Mouse (Mus musculus) hindbrain, embryonic 13.5 days (tissue): ENCODE measurements around the gene Dnajc9. TPM values are rescaled to one million over a fixed set of nuclear protein-coding genes. Genes with fewer than 3 reads are reported as not detected.
A peak's percentile ranks its signal among the peaks of the same experiment; 100 is the strongest.

ENCODE experiments used
- ATAC-seq: fragments of 200-750 bp; cut with Nextera tagmentation; 2 replicates; pipeline ENCODE4 v1.8.0; 2017; ENCODE audit warnings: moderate TSS enrichment; ENCODE audit not compliant: low FRiP score
- H3K27ac ChIP-seq: fragments of 300-500 bp; sonication (generic); 2 replicates; pipeline ENCODE4 v1.5.1; 2015; ENCODE audit warnings: inconsistent platforms, mild to moderate bottlenecking, moderate library complexity
- H3K27me3 ChIP-seq: fragments of 300-500 bp; sonication (generic); 2 replicates; pipeline ENCODE4 v1.6.1; 2015; ENCODE audit warnings: mild to moderate bottlenecking, inconsistent platforms
- H3K36me3 ChIP-seq: fragments of 300-500 bp; sonication (generic); 2 replicates; pipeline ENCODE4 v1.6.1; 2015; ENCODE audit warnings: mild to moderate bottlenecking, inconsistent platforms
- H3K4me1 ChIP-seq: fragments of 300-500 bp; sonication (generic); replicated peaks from 2 replicates; pipeline ENCODE4 v1.6.1; 2015; ENCODE audit warnings: inconsistent platforms
- H3K4me2 ChIP-seq: fragments of 300-500 bp; sonication (generic); 2 replicates; pipeline ENCODE4 v1.6.1; 2015; ENCODE audit warnings: inconsistent platforms, mild to moderate bottlenecking, moderate library complexity
- H3K4me3 ChIP-seq: fragments of 300-500 bp; sonication (generic); 2 replicates; pipeline ENCODE4 v1.5.1; 2015; ENCODE audit warnings: mild to moderate bottlenecking, inconsistent platforms
- H3K9ac ChIP-seq: fragments of 300-500 bp; sonication (generic); 2 replicates; pipeline ENCODE4 v1.6.1; 2015; ENCODE audit warnings: mild to moderate bottlenecking, inconsistent platforms
- H3K9me3 ChIP-seq: fragments of 300-500 bp; sonication (generic); 2 replicates; pipeline ENCODE4 v1.6.1; 2016; ENCODE audit warnings: inconsistent platforms
- WGBS: fragments of 180-500 bp; shearing (Covaris S2); methylation state at CpG from one replicate; pipeline ENCODE4 v1.1.7; 2015; 5-methylcytosine and 5-hydroxymethylcytosine counted together
- polyA plus RNA-seq: library from polyadenylated mRNA; unstranded; fragments of >200 nt; fragmentation: Nextera tagmentation; extraction: Ambion mirVana; gene quantifications from 2 replicates; pipeline ENCODE4 v1.2.1, GENCODE M21; 2015

Gene Dnajc9
- polyA plus RNA-seq, result 125 and 126 TPM in 2 replicates

DNA sequence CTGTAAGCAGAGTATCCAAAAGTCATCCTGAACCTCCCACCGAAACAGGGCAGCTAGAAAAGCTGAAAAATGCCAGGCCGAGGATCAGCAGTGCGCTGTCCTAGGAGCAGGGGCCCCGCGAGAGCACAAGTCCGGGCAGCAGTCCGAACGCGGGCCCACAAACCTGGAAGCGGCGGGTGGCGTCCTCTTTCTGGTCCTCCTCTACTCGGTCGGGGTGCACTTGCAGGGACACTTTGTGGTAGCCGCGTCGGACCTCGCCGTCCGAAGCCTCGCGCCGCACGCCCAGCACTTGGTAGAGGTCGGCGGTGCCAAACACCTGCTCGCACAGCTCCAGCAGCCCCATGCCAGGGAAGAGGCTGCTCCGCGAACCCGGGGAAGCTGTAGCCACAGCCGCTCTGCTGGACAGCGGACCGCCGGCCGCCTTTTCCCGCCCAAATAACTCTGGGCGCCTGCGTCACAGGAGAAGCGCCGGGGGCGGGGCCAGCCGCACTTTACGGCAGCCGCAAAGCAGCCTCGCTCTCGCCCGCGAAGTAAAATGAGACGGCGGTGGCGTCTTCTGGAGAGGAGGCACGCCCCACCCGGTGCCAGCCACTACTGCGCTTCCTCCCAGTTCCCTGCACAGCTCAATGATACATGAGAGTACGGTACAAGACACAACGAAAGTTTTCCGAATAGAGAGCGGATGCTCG is at the start of gene Dnajc9:
Gene Dnajc9 (minus strand): TSS at position 470 of the 689 bp plus-strand sequence.
- peak; percentile 73 for ATAC-seq
- peak within 1 kb of the TSS; percentile 81 for H3K4me2 ChIP-seq
- peak within 1 kb of the TSS; percentile 68 for H3K4me3 ChIP-seq
- H3K9ac ChIP-seq, result peak within 1 kb of the TSS; percentile 79
- no peaks in the 10 kb centered on the region for H3K9me3 ChIP-seq
- no peaks in the 10 kb centered on the region for H3K27me3 ChIP-seq
- peaks cover 37% of the 10 kb centered on the region for H3K36me3 ChIP-seq
- H3K4me1 ChIP-seq, result peaks cover 45% of the 10 kb centered on the region
- WGBS, result under 1% methylated on average over 59 of the region's 59 CpGs
- peak within 1 kb of the TSS; percentile 87 for H3K27ac ChIP-seq

DNA sequence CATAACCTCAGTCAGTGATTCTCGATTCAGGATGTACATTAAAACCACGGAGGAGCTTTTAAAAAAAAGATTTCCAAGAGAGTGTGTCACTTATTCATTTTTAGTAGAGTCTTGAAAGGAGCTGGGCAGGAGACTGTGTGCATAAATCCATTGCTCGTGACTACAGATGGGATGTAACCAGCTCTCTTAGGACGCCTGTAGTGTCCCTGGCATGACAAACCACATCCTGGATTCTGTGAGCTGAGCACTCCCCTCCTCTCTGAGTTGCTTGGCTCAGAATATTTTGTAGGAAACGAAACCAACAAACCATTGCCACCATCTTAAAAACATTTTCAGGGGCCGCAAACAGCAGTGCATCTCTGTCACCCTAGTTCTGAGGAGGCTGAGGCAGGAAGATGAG is 48.3 kb upstream of the Dnajc9 start:
- Histone ChIP-seq H3K9me3 (no peaks in the 10 kb centered on the region), H3K27ac (no peak overlapping the region), H3K9ac (no peak overlapping the region), H3K4me2 (no peak overlapping the region), H3K4me1 (no peaks in the 10 kb centered on the region), H3K36me3 (no peaks in the 10 kb centered on the region), H3K27me3 (no peaks in the 10 kb centered on the region), H3K4me3 (no peak overlapping the region)
- no peak for ATAC-seq
- WGBS, result 71% methylated on average over 6 of the region's 6 CpGs

DNA sequence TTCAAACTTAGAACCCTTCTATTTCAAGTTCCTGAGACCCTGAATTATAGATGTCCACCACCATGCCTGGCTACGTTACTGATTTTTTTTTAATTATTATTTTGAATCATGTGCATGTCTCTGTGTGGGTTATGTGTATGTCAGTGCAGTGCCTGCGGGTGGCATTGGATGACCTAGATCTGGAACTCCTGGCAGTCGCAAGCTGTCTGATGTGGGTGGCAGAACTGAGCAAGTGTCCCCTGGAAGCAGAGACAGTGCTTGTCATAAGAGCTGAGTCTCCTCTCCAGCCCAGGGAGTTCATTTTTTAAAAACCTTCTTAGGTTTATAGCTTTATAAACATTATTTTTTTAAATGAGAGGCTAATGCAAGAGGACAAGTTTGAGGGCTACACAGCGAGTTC is 43.7 kb upstream of the Dnajc9 start:
- no peaks in the 10 kb centered on the region for H3K9me3 ChIP-seq
- no peaks in the 10 kb centered on the region for H3K27me3 ChIP-seq
- WGBS, result 86% methylated on average over 4 of the region's 4 CpGs
- H3K36me3 ChIP-seq, result no peaks in the 10 kb centered on the region
- no peaks in the 10 kb centered on the region for H3K4me1 ChIP-seq
- no peak overlapping the region for H3K4me2 ChIP-seq
- H3K9ac ChIP-seq, result no peak overlapping the region
- no peak overlapping the region for H3K27ac ChIP-seq
- H3K4me3 ChIP-seq, result no peak overlapping the region
- ATAC-seq, result no peak

DNA sequence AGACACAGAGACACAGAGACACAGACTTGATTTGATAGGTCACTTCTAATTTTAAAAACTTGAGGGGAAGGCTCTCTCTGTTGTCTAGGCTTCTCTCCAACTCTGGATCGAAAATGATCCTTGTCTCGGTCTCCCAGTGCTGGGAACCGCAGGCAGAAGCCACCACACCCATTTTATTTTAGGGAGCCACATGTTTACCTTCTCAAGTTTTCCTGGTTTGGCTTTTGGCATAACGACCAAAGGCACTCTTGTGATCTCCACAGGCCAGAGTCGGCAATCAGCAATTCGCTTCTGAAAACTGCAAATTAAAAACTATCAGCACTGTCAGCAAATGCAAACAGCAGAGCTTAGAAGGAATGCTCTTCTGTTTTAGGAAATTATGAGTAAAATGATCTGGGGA is 43.0 kb upstream of the Dnajc9 start:
- H3K27ac ChIP-seq, result no peak overlapping the region
- H3K4me2 ChIP-seq, result no peak overlapping the region
- no peaks in the 10 kb centered on the region for H3K36me3 ChIP-seq
- 89% methylated on average over 6 of the region's 6 CpGs for WGBS
- H3K4me3 ChIP-seq, result no peak overlapping the region
- ATAC-seq, result no peak
- H3K9me3 ChIP-seq, result no peaks in the 10 kb centered on the region
- no peaks in the 10 kb centered on the region for H3K27me3 ChIP-seq
- no peak overlapping the region for H3K9ac ChIP-seq
- H3K4me1 ChIP-seq, result no peaks in the 10 kb centered on the region

DNA sequence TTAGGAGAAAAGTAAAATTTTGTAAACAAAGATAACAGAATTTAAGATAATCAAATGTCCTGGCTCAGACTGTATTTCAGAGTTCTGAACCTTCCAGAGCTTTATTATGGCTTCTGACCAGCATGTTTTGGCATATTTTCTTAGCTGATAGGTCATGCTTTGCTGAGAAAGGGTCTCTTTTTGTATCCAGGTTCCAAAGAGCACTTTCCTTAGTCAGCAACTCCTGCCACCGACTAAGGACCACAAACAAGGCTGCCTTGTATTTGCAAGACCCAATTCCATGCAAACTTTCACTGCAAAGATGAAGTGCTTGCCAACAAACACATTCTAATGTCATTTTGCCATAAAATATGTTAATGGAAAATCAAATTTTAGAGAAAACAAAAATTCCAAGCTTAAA is 41.1 kb upstream of the Dnajc9 start:
- no peak overlapping the region for H3K4me3 ChIP-seq
- H3K4me1 ChIP-seq, result no peaks in the 10 kb centered on the region
- H3K36me3 ChIP-seq, result no peaks in the 10 kb centered on the region
- no peaks in the 10 kb centered on the region for H3K9me3 ChIP-seq
- ATAC-seq, result no peak
- no peak overlapping the region for H3K27ac ChIP-seq
- H3K9ac ChIP-seq, result no peak overlapping the region
- WGBS, result 56% methylated on average over 1 of the region's 1 CpGs
- H3K4me2 ChIP-seq, result no peak overlapping the region
- H3K27me3 ChIP-seq, result no peaks in the 10 kb centered on the region

DNA sequence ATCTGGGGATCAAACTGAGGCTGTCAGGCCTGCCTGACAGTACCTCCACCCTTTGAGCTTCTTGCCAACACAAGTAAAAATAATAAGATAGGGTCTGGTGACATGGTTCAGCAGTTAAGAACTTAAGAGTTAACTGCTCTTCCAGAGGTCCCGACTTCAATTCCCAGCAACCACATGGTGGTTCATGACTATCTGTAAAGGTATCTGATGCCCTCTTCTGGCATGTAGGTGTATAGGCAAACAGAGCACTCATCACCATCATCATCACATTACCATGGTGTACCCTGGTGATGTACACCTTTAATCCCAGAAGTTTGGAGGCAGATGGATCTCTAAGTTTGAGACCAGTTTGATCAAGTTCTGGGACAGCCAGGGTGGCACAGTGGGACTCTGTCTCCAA is 39.9 kb upstream of the Dnajc9 start:
- H3K27ac ChIP-seq, result no peak overlapping the region
- ATAC-seq, result no peak
- no peak overlapping the region for H3K4me3 ChIP-seq
- no peaks in the 10 kb centered on the region for H3K27me3 ChIP-seq
- H3K9me3 ChIP-seq, result no peaks in the 10 kb centered on the region
- H3K9ac ChIP-seq, result no peak overlapping the region
- H3K4me2 ChIP-seq, result no peak overlapping the region
- no peaks in the 10 kb centered on the region for H3K4me1 ChIP-seq
- no peaks in the 10 kb centered on the region for H3K36me3 ChIP-seq
- WGBS, result 35% methylated on average over 1 of the region's 1 CpGs

DNA sequence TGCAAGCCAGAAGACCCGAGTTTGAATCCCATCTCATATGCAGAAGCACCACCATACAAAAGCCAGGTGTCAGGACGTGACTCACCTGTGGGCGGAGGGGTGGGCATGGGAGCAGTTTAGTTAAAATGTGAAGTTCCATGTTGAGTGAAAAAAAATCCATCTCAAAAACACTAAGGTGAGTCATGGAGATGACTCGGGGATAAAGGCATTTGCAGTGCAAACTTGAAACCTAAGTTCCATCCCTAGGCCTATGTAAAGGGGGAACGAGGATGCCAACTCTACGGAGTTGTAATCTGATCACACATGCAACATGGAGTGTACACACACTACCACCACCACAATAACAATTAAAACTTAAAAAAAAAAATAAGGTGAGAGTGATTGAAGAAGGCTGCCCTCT is 34.3 kb upstream of the Dnajc9 start:
- Histone ChIP-seq H3K4me1 (no peaks in the 10 kb centered on the region), H3K27ac (no peak overlapping the region), H3K9ac (no peak overlapping the region), H3K27me3 (no peaks in the 10 kb centered on the region), H3K4me2 (no peak overlapping the region), H3K9me3 (no peaks in the 10 kb centered on the region), H3K36me3 (no peaks in the 10 kb centered on the region), H3K4me3 (no peak overlapping the region)
- no peak for ATAC-seq
- 93% methylated on average over 6 of the region's 6 CpGs for whole genome bisulfite sequencing

DNA sequence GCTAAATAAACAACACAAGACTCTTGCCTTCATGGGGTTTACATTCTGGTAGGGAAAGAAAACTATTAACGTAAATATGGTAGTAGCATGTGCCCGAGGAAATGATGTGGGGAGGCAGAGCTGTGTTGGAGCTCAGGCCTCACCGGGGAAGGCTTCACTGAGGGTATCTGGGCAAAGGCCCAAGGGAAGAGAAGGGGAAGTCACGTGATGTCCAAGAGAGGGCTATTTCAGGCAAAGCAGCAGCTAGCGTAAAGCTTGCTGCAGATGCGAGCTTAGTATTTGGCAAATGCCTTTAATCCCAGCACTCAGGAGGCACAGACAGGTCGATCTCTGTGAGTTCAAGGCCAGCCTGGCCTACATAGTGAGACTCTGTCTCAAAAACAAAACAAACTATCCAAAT is 33.5 kb upstream of the Dnajc9 start:
- no peaks in the 10 kb centered on the region for H3K9me3 ChIP-seq
- H3K9ac ChIP-seq, result no peak overlapping the region
- no peak overlapping the region for H3K27ac ChIP-seq
- no peaks in the 10 kb centered on the region for H3K36me3 ChIP-seq
- no peaks in the 10 kb centered on the region for H3K4me1 ChIP-seq
- H3K4me3 ChIP-seq, result no peak overlapping the region
- no peak for ATAC-seq
- H3K4me2 ChIP-seq, result no peak overlapping the region
- H3K27me3 ChIP-seq, result no peaks in the 10 kb centered on the region
- WGBS, result 81% methylated on average over 7 of the region's 7 CpGs

DNA sequence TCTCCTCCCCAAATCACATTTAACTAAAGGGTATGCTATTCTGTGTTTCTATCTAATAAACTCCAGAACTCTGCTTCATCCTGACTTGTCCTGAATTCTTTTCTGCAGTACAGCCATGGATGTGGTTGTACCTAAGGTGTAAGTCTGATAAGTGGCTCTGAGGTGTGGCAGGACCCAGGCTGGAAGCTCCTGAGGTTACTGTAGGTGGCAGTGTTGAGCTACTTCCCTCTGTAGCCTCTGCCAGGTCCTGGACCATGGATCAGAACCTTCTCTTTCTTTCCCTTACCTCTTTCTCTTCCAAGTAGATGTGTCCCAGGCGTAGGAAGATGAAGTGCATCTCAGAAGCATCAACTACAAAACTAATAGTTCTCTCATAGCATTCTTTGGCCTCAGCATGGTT is 11.4 kb upstream of the Dnajc9 start:
- H3K9ac ChIP-seq, result no peak overlapping the region
- H3K4me1 ChIP-seq, result no peaks in the 10 kb centered on the region
- H3K4me3 ChIP-seq, result no peak overlapping the region
- no peak overlapping the region for H3K4me2 ChIP-seq
- no peaks in the 10 kb centered on the region for H3K27me3 ChIP-seq
- H3K27ac ChIP-seq, result no peak overlapping the region
- WGBS, result 50% methylated on average over 1 of the region's 1 CpGs
- H3K36me3 ChIP-seq, result no peaks in the 10 kb centered on the region
- ATAC-seq, result no peak
- H3K9me3 ChIP-seq, result no peaks in the 10 kb centered on the region

DNA sequence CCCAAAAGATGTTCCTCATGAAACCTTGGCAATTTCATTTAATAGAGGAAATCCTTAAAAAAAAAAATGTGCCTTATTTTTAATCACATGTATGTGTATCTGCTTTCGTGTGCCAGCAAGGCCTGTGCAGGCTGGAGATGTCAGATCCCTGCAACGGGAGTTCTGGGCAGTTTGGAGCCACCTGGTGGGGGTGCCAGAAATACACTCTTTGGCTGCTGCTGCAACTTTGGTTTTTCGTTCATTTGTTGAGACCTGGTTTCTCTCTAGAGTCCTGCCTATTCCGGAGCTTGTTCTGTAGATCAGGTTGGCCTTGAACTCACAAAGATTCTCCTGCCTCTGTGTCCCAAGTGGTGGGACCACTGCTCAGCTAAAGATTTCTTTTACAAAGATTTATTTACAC is 10.2 kb upstream of the Dnajc9 start:
- H3K27ac ChIP-seq, result no peak overlapping the region
- H3K36me3 ChIP-seq, result no peaks in the 10 kb centered on the region
- H3K4me1 ChIP-seq, result peaks cover 4% of the 10 kb centered on the region; the same call in 1 of the 2 replicates
- no peak for ATAC-seq
- no peak overlapping the region for H3K4me2 ChIP-seq
- no peaks in the 10 kb centered on the region for H3K27me3 ChIP-seq
- no peak overlapping the region for H3K9ac ChIP-seq
- H3K4me3 ChIP-seq, result no peak overlapping the region
- 52% methylated on average over 4 of the region's 4 CpGs for WGBS
- no peaks in the 10 kb centered on the region for H3K9me3 ChIP-seq

DNA sequence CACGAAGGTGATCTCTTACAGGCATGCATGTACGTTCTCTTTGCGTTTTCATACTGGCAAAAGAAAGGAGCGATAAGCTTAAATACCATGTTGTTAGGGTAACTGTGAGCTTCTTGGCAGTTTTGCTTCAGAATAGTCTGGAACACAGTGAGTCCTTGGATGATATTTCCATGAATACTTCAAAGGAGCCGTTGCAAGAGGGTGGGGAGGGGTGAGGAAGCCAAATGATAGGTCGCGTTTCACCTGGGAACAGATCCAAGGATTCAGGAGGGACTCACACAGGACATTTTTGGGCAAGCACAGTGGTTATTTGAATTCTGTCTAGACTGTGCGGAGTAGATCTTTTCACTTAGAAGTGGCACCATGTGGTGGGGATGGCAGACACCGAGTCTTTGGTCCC is 8.5 kb upstream of the Dnajc9 start:
- 85% methylated on average over 9 of the region's 9 CpGs for WGBS
- Histone ChIP-seq H3K36me3 (no peaks in the 10 kb centered on the region), H3K9ac (no peak overlapping the region), H3K27me3 (no peaks in the 10 kb centered on the region), H3K4me2 (no peak overlapping the region), H3K4me3 (no peak overlapping the region), H3K4me1 (peaks cover 11% of the 10 kb centered on the region), H3K27ac (no peak overlapping the region), H3K9me3 (no peaks in the 10 kb centered on the region)
- ATAC-seq, result no peak

DNA sequence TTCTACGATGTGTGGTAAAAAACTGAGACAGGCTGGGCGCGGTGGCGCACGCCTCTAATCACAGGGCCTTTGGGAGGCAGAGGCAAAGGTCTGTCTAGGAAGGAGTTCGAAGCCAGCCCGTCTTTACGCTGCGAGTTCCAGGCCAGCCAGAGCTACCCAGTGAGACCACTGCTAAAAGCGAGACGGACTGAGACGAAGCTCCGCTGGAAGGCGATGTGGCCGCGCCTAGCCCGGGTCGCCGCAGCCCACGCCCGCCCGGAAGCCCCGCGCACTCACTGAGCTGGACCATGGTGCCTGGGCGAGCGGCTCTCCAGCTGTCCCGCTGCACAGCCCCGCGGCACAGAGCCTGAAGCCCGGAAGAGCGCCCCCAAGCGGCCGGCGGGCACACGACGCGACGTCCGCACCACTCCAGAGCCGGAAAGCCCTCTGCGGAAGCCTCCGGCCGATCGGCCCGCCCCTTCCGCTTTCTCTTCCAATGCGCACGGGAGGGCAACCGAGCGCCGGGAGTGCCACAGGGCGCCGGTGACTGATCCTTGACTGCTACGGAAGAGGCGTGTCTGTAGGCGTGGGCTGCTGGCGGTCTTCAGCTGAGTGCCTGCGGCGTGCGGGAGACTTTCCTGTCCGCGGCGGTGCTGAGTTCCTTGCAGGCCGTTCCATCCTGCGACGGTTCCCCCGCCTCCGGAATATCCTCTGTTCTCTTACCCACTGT is 4.6 kb upstream of the Dnajc9 start, which contains the start of gene Mrps16:
Gene Mrps16 (minus strand): TSS at position 430 of the 709 bp plus-strand sequence.
- Histone ChIP-seq H3K4me2 (peak within 1 kb of the TSS; percentile 61), H3K9me3 (no peaks in the 10 kb centered on the region), H3K27me3 (no peaks in the 10 kb centered on the region), H3K9ac (peak within 1 kb of the TSS; percentile 88), H3K4me1 (peaks cover 23% of the 10 kb centered on the region), H3K27ac (peak within 1 kb of the TSS; percentile 89), H3K36me3 (peaks cover 18% of the 10 kb centered on the region), H3K4me3 (peak within 1 kb of the TSS; percentile 72)
- ATAC-seq, result peak; percentile 95
- WGBS, result under 1% methylated on average over 68 of the region's 68 CpGs

DNA sequence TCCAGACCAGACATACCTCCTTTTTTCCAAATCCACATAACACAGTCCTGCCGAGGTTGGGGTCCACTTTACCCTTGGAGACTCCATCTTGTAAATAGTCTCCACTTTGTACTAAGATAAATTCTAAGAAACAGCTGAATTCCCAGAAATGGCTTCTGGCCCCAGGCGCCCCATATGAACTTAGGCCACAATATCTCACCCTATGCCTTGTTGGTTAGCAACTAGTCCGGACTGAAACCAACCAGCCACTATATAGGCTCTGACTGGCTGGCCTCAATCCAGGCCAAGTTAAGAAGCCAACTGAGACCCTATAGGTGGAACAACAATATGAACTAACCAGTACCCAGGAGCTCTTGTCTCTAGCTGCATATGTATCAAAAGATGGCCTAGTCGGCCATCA is 3.6 kb upstream of the Dnajc9 start:
- H3K9me3 ChIP-seq, result no peaks in the 10 kb centered on the region
- H3K4me2 ChIP-seq, result peak overlapping the region; percentile 61; the same call in 1 of the 2 replicates
- ATAC-seq, result no peak
- 80% methylated on average over 4 of the region's 4 CpGs for WGBS
- no peak overlapping the region for H3K4me3 ChIP-seq
- H3K4me1 ChIP-seq, result peaks cover 34% of the 10 kb centered on the region
- H3K27me3 ChIP-seq, result no peaks in the 10 kb centered on the region
- H3K9ac ChIP-seq, result no peak overlapping the region
- peaks cover 20% of the 10 kb centered on the region for H3K36me3 ChIP-seq
- no peak overlapping the region for H3K27ac ChIP-seq
